Mouse (Mus musculus): ENCODE measurements at regions not wholly inside any gene's neighbourhood (a gene's known extent, or its start where the extent isn't known, plus 50 kb on each side); places are given as distances from the start of the nearest gene placed in this dataset.

- TF ChIP-seq CTCF (IDR thresholded peaks at IDR 0.05; ENCODE audit: control insufficient read depth, insufficient read depth, insufficient replicate concordance, low read depth, low read length) (no peak), POLR2A (IDR thresholded peaks at IDR 0.05; ENCODE audit: control insufficient read depth, low read depth, low read length) (no peak)
These were observed 300.0 kb downstream of the Emp1 start for GRCm38 (mm10) chr6:135662386-135662785.
